Mouse (Mus musculus) left cerebral cortex, postnatal 14 days (tissue): ENCODE results near the gene Nmnat3. TPM values are rescaled to one million over a fixed set of nuclear protein-coding genes. Genes with fewer than 3 reads are reported as not detected.

ENCODE experiments used
- DNase-seq, 2 experiments: peaks; one replicate each; pipeline ENCODE4 v3.0.0; 2021 to 2022; ENCODE audit warnings: low spot score in 2 of 2, mixed read lengths in 1 of 2
- intact Hi-C: fragments of 180-260 bp; cut with DNase I; formaldehyde crosslinking; loops from one replicate; pipeline ENCODE4 v1.15.1; 2025
- total RNA-seq, 2 experiments: library from RNA; stranded (reverse); gene quantifications; 2 replicates each; pipeline ENCODE4 v1.2.3; 2021

Gene Nmnat3
- total RNA-seq, 2 experiments from 2014 or later, result 0.48 to 1.0 TPM

DNA sequence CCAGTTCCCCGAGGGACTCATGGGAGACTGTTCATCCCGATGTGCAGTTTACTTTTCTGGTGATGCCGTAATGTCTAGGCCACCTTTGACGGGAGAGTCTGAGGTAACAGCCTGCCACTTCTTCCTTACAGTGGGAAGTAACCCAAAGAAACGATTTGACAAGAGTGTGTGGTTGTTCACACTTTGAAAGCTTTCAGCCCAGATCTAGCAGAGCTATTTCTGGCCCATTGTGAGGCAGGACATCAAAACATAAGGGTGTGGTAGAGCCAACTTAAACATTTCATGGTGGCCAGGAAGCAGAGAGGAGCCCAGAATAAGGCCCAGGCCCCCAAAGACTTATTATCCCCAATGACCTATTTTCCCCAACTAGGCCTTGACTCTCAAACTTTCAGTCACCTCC lies 114.4 kb downstream of the Nmnat3 start:
- intact Hi-C loops, result no loop called here

DNA sequence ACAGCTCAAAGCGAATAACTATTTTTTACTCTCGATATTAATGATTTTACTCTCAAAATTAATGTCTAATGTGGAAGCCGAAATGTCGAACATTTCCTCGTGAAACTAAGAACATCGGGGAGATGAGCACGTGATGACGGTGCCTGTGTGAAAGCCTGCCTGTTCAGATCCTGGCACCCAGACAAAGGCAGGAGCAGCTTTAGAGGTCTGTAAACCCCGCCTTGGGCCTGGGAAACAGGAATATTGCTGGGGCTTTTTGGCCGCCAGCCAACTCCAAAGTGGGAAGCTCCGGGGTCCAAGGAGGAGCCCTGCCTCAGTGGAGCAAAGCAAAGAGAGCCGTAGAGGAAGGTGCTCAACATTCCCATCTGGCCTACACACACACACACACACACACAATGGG lies 120.5 kb downstream of the Nmnat3 start:
- DNase-seq, result no peak
- intact Hi-C loops, result no loop called here

More for the DNA sequence above, 114.4 kb downstream of the Nmnat3 start:
- DNase-seq, result no peak

DNA sequence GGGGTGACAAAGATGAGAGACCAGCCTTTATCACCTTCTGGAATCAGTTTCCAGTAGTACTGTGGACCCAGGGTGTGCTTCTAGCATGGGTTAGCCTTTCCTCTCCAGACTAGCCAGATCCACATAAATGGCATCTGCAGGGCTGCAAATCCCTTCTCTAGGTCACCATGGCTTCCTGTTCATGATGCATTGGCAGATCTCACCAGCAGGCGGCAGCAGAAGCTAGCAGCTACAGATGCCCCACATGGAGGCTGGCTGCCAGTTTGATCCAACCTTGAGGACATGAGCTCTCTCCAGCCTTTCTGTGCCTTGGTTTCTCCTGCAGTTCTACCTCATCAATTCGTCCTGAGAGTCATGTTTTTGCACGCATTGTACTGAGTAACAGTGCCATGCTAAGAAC lies 121.9 kb downstream of the Nmnat3 start:
- intact Hi-C loops, result no loop called here
- peak; percentile 78 to 84 for DNase-seq

DNA sequence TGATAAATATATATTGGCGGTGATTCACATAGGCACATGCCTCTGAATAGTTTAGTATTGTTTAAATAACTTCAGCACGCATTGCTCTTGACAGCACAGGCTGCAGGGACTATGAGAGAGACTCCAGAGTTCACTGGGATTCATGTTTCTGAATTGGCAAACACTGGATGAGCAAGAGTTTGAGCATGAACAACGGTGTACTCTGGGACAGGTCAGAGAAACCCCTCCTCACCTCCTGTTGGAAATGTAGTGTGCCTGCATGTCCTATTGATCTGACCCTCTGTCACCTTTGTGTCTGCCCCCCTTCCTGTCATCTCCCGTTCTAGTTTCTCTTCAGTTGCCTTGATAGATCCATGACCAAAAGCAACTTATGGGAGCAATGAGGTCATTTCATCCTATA lies 128.2 kb downstream of the Nmnat3 start:
- DNase-seq, result no peak
- intact Hi-C loops, result loop anchor here (5.0 kb wide), 1 partner anchor 122 kb away; no protein-coding TSS in a partner anchor

DNA sequence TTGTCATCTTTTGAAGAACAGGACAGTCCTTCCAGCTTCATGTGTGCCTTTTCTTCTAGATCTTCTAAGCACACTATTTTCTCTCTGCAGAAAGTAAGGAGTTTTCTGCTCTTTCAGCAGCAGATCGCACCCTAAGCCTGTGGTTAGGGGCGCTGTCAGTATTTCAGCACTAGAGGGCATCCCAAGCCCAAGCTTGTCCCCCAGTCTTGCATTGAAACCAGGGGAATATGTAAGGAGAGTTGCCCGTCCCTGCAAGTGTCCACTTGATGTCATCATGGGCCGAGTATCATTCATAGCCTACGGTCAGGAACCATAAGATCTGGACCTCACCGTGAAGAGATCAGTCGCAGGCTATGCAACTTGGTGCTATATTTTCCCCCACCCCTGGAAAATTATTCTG lies 130.7 kb downstream of the Nmnat3 start:
- intact Hi-C loops, result loop anchor here (5.0 kb wide), 1 partner anchor 119 kb away; no protein-coding TSS in a partner anchor

DNA sequence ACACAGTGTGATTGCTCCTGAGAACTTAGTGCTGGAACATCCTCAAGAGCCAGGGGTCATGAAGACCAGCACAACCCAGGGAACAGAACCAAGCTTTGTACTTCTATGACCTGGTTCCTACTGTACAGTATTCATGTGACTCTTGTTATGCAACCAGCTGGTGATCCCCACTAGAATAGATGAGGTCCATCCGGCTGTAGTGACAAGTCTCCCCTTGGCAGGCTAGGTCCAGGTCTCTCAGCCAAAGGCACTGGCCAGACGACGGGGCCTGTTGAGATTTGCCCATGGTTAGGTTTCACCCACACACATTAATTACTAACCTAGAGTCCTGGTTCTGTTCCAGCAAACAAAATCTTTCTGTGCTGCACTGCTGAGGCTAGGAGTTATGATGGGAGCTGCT lies 131.1 kb downstream of the Nmnat3 start:
- intact Hi-C loops, result loop anchor here (5.0 kb wide), 1 partner anchor 119 kb away; no protein-coding TSS in a partner anchor
- DNase-seq, result no peak

More for the DNA sequence above, 130.7 kb downstream of the Nmnat3 start:
- DNase-seq, result peak in 1 of 2 experiments; percentile 34

DNA sequence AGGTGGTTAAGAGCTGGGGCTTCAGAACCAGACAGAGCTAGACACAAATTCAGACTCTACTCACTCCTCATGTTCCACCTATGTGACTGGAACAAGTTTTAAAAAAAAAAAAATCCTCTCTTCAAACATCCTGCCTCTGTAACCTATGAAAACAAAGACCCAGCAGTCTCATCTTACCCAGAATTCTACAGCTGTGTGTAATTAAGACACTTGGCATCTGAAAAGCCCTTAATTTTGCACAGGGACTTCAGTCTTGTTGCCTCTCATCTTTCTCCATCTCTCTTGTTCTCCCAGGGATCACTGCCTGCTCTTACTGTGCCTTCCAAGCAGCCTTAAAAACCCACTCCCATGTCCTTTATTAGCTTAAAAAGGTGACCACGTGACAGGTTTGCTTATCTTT lies 133.4 kb downstream of the Nmnat3 start:
- no peak for DNase-seq
- intact Hi-C loops, result no loop called here

DNA sequence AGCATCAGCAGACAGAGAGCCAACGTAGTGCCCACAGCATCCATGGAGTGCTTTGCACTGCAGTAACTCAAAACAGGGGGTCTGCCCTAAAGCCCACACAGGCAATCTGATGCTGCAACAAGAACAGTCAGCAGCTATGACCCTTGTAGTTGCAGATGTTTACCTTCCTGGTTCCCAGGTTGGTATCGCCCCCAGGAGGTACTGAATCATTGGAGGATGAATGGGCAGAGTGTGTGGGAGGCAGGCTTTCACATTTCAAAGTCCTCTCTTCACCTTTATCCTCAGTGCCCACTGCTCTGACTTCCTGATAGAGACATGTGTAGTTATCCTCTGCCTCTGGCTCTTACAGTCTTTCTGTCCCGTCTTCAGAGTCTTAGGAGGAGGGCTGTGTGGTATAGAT lies 134.7 kb downstream of the Nmnat3 start:
- DNase-seq, result no peak
- intact Hi-C loops, result no loop called here

DNA sequence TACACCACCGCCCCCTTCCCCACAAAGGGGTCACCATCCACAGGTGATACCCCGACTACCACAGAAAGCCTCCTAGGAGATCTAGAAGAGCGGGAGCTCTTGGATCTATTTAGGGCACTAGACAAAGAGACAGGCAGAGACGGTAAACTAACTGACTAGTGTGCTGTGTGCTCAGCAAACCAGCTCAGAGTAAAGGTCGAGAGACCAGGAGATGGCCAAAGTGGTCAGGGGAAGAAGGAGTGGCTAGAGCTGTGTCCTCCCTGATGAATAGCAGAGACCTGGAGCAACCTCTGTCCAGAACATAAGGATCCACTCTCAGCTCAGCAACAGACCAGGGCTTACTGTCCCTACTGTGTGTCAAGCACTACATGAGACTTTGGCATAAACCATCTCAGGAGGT lies 135.4 kb downstream of the Nmnat3 start, which contains the start of gene Rbp1:
TSS of gene Rbp1 (plus strand) at position 306 of the 400 bp plus-strand sequence.
- no peak for DNase-seq
- intact Hi-C loops, result no loop called here

DNA sequence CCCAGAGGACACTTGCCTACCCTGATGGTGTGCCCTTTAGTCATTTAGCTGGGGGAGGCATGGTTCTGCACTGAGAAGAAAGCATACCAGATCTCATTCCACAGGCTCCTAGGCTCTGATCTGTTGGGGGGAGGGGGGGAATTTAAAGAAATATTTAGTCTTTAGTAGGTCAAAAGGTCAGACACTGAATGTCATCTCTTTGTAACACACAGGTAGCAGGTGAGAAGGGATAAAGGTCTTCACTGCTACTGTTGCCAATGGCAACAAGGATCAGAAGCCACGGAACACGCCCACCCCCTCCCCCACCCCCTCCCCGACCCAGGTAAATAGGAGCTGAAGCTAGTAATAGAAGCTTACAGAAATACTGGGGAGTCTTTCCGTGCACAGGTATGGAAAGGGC lies 136.5 kb downstream of the Nmnat3 start:
- no peak for DNase-seq
- intact Hi-C loops, result no loop called here

DNA sequence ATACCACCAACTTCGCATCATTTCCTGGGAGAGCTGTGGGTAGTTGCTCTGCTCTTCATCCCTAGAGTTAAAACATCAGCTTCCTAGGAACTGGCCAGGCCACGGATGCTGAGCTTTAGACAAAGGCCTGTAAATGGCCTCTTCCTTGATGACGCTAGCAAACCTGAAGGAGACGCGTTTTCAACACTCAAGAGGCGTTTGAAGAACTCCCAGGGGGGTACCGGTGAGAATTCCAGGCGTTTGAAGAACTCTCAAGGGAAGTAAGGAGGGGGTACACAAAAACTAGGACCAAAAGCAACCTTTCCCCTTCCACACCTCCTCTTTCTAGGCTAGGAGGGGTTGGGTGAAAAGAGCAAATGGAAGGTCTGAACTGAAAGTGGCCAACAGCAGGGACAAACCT lies 137.1 kb downstream of the Nmnat3 start:
- intact Hi-C loops, result no loop called here
- no peak for DNase-seq

DNA sequence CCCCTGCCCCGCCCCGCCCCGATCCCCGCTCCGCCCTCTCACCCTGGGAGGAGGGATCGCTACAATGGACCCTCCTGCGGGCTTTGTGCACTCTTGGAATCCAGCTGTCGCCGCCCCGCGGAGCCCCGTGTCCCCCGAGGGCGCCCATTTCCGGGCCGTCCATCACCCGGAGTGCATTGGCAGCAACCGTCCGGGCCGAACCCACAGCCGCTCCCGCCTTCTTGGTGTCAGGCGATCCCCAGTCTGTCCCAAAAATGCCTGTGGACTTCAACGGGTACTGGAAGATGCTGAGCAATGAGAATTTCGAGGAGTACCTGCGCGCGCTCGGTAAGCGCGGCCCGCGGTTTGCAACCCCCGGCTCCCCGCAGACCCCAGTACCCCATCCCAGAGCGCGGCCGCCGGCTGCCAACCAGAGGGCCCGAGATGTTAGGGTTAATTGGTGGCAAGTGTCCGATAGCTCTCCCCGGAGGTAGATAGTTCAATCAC lies 137.5 kb downstream of the Nmnat3 start:
- intact Hi-C loops, result no loop called here
- no peak for DNase-seq

DNA sequence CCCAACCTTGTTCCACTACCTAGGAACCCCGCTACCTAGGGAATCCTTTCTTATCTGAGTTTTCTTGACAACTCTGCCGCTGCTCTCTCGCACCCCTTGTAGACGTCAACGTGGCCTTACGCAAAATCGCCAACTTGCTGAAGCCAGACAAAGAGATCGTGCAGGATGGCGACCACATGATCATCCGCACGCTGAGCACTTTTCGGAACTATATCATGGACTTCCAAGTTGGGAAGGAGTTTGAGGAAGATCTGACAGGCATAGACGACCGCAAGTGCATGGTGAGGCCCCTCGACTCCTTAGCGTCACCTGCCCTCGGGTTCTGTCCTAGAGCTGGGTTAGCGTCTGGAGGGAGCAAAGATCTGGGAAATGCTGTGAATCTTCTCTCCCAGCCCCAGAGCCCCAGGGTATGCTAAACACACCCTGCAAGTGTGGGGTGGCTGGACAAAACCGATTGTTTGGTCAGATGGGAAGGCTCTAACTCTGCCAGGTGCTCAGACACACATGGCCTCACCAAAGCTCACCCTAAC lies 138.2 kb downstream of the Nmnat3 start:
- intact Hi-C loops, result no loop called here
- no peak for DNase-seq

DNA sequence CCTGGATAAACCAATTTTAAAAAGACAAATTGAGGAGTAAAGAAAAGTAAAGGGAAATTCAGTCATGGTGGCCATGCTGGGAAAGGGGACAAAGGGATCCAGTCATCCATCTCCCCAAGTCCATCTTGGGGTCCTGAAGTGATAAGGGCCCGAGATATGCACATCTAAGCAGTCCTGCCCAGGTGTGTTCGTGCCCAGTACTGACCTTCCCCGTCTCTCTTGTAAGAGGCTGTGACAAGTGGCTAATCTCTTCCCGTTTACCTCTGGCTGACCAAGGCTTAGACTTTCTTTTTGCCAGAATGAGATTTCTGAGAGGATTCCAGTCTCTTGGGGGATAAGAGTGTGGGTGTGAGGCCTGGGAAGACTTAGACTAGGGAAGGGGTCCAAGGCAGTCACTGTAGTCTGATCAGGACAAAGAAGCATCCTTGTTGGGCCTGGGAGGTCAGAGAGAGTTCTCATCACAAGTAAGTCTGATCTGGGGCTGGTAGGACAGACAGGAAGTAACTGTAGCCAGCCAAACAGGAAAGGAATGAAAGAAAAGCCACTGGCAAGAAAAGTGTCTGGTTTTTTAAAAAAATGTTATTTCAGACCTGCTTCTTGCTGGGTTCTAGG lies 140.8 kb downstream of the Nmnat3 start:
- intact Hi-C loops, result no loop called here
- DNase-seq, result no peak

DNA sequence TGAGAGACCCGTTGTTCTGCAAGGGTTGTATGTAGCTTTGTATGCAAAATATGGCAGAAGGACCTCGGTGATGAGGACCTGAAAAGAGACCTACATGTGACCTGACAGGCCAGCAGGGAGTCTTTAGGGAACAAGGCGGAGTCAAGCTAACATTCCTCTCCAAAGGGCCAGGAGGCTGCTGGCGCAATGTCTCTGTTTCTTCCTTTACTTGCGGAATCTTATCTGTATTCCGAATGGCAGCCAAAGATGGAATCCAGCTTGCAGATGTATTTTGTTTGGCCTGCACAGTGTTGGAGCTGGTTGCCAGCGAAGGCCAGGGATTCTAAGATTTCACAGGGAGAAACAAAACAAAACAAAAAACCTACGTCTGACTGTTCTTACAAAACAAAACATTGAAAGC lies 141.5 kb downstream of the Nmnat3 start:
- no peak for DNase-seq
- intact Hi-C loops, result no loop called here

DNA sequence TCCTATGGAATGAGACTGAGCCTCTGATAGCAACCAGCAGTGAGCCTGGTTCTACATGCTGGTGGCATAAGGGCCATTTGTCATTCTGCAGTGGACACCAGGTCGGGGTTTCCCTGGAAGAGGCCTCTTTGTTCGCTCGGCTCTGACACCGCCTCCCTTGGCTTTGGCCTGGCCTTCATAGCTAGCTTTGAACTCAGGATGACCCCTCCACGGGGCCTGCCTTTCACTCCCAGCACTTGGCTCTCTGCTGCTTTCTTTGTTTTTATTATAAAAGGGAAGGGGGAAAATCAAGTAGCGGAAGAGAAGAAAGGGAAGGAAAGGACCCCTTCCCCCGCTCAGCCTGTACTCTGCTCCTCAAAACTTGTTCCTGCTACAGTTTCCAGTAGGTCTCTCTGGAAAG lies 142.6 kb downstream of the Nmnat3 start:
- intact Hi-C loops, result no loop called here
- no peak for DNase-seq

DNA sequence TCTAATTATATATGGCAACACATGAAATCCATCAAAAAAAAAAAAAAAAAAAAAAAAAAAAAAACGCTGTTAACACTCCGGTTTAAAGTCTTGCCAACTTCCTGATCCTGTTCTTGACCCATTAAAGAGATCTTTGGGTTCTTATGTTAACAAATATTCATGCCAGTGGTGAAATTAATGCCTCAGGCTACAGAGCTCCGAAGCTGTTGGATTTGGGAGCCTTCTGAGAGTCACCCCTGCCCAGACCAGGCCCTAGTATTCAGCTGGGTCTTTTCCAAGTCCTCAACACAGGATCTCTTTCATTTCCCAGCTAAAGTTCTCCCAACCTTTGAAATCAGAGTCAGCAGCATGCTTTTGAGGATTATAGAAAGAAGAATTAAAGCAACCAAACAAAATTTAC lies 143.3 kb downstream of the Nmnat3 start:
- intact Hi-C loops, result no loop called here
- DNase-seq, result no peak

DNA sequence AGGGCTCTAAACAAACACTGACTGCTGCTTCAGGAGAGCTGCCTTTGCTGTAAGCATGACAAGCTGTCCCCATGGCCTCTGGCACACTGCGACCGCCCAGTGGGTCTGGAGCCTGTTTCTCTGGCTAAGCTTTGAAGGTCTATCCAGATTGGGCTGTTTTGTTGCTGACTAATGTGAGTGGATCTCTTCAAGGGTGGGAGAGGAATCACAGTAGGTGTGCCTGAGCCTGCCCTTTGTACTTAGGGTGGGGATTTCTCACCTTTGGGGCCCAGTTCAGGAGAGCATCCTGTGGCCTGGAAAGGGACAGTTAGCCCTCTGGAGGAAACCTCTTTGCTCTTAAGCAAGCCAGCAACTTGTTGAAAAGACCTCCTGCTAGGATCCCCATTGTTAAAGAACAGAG lies 145.8 kb downstream of the Nmnat3 start:
- intact Hi-C loops, result no loop called here
- DNase-seq, result no peak

DNA sequence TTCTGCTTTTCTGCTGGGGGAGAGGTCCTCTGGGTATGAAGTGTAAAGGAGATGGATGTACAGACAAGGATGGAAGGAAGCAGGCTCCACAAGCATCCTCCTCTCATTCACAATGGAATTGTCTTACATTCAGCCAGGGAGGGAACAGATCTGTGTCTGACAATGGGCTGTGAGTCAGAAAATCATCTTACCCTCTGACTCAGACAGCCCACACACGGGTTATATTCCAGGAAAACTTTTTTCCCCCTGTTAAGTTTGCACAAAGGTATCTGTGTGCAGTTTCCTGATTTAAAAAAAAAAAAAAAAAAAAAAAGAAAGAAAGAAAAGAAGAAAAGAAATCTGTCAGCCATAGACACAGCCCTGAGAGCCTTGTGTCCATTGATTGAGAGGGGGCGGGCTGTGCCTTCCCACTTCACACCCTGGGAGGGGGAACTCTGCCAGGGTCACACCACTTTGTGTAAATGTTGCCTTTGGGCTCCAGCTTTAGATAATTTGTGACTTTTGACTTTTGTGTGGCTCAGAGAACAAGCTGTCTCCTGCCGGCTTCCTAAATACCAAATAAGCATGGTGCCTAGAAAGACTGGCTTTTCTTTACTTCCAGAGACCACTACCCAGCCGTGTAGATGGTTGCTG lies 146.8 kb downstream of the Nmnat3 start:
- DNase-seq, result no peak
- intact Hi-C loops, result no loop called here

DNA sequence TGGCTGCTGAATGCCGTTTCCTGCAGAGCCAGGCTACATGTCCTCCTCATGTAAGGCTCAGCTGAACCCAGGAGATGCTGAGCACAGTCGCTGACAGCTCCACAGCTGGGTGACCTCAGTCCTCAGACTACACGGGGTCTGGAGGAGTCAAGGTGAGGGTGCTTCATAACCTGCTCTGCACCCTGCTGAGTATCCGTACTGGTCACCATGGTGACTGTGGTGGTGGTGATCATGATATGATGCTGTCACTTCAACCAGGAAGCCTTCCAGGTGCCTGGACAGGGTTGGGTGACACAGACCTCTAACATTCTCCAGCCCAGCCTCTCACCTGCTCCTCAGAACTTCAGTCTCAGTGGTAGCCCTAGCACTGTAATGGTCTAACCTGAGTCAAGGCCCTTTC lies 150.6 kb downstream of the Nmnat3 start:
- intact Hi-C loops, result no loop called here
- no peak for DNase-seq

DNA sequence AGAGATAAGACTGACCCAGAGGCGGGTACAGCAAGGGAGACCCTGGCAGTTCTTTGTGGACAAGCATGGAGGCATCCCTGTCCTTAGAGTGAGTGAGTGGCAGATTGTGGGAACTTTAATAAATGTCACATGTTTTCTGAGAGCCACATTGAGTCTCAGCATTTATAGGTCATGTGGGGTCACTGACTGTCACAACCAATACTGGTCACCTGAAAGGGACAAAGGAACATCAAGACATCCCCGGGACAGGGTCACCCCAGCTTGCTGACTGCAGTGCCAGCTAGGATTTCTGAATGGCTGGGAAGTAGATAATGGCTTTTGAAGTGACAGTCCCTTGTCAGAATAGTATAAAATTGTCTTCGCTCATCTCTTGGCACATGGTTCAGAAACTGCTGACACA lies 151.9 kb downstream of the Nmnat3 start:
- intact Hi-C loops, result no loop called here

More for the DNA sequence above, 151.9 kb downstream of the Nmnat3 start:
- no peak for DNase-seq
